Mouse (Mus musculus) hindbrain, embryonic 13.5 days (tissue): ENCODE measurements at regions not wholly inside any gene's neighbourhood (a gene's known extent, or its start where the extent isn't known, plus 50 kb on each side); places are given as distances from the start of the nearest gene placed in this dataset.

Experiments
- ATAC-seq: fragments of 200-750 bp; cut with Nextera tagmentation; 2 replicates; pipeline ENCODE4 v1.8.0; 2017; ENCODE audit warnings: moderate TSS enrichment; ENCODE audit not compliant: low FRiP score
- H3K27ac ChIP-seq: fragments of 300-500 bp; sonication (generic); 2 replicates; pipeline ENCODE4 v1.5.1; 2015; ENCODE audit warnings: inconsistent platforms, mild to moderate bottlenecking, moderate library complexity
- H3K27me3 ChIP-seq: fragments of 300-500 bp; sonication (generic); 2 replicates; pipeline ENCODE4 v1.6.1; 2015; ENCODE audit warnings: mild to moderate bottlenecking, inconsistent platforms
- H3K36me3 ChIP-seq: fragments of 300-500 bp; sonication (generic); 2 replicates; pipeline ENCODE4 v1.6.1; 2015; ENCODE audit warnings: mild to moderate bottlenecking, inconsistent platforms
- H3K4me1 ChIP-seq: fragments of 300-500 bp; sonication (generic); replicated peaks from 2 replicates; pipeline ENCODE4 v1.6.1; 2015; ENCODE audit warnings: inconsistent platforms
- H3K4me2 ChIP-seq: fragments of 300-500 bp; sonication (generic); 2 replicates; pipeline ENCODE4 v1.6.1; 2015; ENCODE audit warnings: inconsistent platforms, mild to moderate bottlenecking, moderate library complexity
- H3K4me3 ChIP-seq: fragments of 300-500 bp; sonication (generic); 2 replicates; pipeline ENCODE4 v1.5.1; 2015; ENCODE audit warnings: mild to moderate bottlenecking, inconsistent platforms
- H3K9ac ChIP-seq: fragments of 300-500 bp; sonication (generic); 2 replicates; pipeline ENCODE4 v1.6.1; 2015; ENCODE audit warnings: mild to moderate bottlenecking, inconsistent platforms
- H3K9me3 ChIP-seq: fragments of 300-500 bp; sonication (generic); 2 replicates; pipeline ENCODE4 v1.6.1; 2016; ENCODE audit warnings: inconsistent platforms
- WGBS: fragments of 180-500 bp; shearing (Covaris S2); methylation state at CpG from one replicate; pipeline ENCODE4 v1.1.7; 2015; 5-methylcytosine and 5-hydroxymethylcytosine counted together

GRCm38 (mm10) chr12:106852736-106853135, 635.7 kb upstream of the 3110018I06Rik start:
- Histone ChIP-seq H3K36me3 (no peaks in the 10 kb centered on the region), H3K4me1 (peaks cover 6% of the 10 kb centered on the region; the same call in 1 of the 2 replicates), H3K27me3 (0 out of 2 replicates have a peak, but pooled peaks cover 5% of the 10 kb centered on the region), H3K9me3 (no peaks in the 10 kb centered on the region), H3K27ac (no peak overlapping the region), H3K9ac (no peak overlapping the region), H3K4me3 (no peak overlapping the region), H3K4me2 (no peak overlapping the region)
- no peak for ATAC-seq
- 74% methylated on average over 8 of the region's 8 CpGs for WGBS

GRCm38 (mm10) chr12:106853711-106854240, 634.7 kb upstream of the 3110018I06Rik start:
- no peak for ATAC-seq
- no peaks in the 10 kb centered on the region for H3K36me3 ChIP-seq
- peaks cover 4% of the 10 kb centered on the region; the same call in 1 of the 2 replicates for H3K4me1 ChIP-seq
- H3K4me3 ChIP-seq, result no peak overlapping the region
- H3K27me3 ChIP-seq, result 0 out of 2 replicates have a peak, but pooled peaks cover 5% of the 10 kb centered on the region
- H3K4me2 ChIP-seq, result no peak overlapping the region
- no peak overlapping the region for H3K27ac ChIP-seq
- WGBS, result 29% methylated on average over 11 of the region's 11 CpGs
- H3K9me3 ChIP-seq, result no peaks in the 10 kb centered on the region
- no peak overlapping the region for H3K9ac ChIP-seq

- peaks cover 4% of the 10 kb centered on the region; the same call in 1 of the 2 replicates for H3K4me1 ChIP-seq
- H3K4me2 ChIP-seq, result no peak overlapping the region
- 41% methylated on average over 2 of the region's 2 CpGs for WGBS
- H3K4me3 ChIP-seq, result no peak overlapping the region
- 0 out of 2 replicates have a peak, but pooled peaks cover 5% of the 10 kb centered on the region for H3K27me3 ChIP-seq
- H3K36me3 ChIP-seq, result no peaks in the 10 kb centered on the region
- no peak overlapping the region for H3K27ac ChIP-seq
- ATAC-seq, result no peak
- H3K9ac ChIP-seq, result no peak overlapping the region
- no peaks in the 10 kb centered on the region for H3K9me3 ChIP-seq
Measured at GRCm38 (mm10) chr12:106855520-106855919, 632.9 kb upstream of the 3110018I06Rik start.

GRCm38 (mm10) chr12:106861638-106862037, 626.8 kb upstream of the 3110018I06Rik start:
- Histone ChIP-seq H3K4me2 (no peak overlapping the region), H3K9me3 (no peaks in the 10 kb centered on the region), H3K27me3 (no peaks in the 10 kb centered on the region), H3K4me3 (no peak overlapping the region), H3K4me1 (no peaks in the 10 kb centered on the region), H3K9ac (no peak overlapping the region), H3K27ac (no peak overlapping the region), H3K36me3 (no peaks in the 10 kb centered on the region)
- no peak for ATAC-seq
- WGBS, result 98% methylated on average over 5 of the region's 5 CpGs

- Histone ChIP-seq H3K27ac (no peak overlapping the region), H3K27me3 (no peaks in the 10 kb centered on the region), H3K4me3 (no peak overlapping the region), H3K4me1 (no peaks in the 10 kb centered on the region), H3K9me3 (no peaks in the 10 kb centered on the region), H3K9ac (no peak overlapping the region), H3K36me3 (no peaks in the 10 kb centered on the region), H3K4me2 (no peak overlapping the region)
- no peak for ATAC-seq
- 92% methylated on average over 8 of the region's 8 CpGs for WGBS
Measured at GRCm38 (mm10) chr12:106864076-106864475, 624.4 kb upstream of the 3110018I06Rik start.

- no peak overlapping the region for H3K4me3 ChIP-seq
- ATAC-seq, result no peak
- H3K9ac ChIP-seq, result no peak overlapping the region
- H3K27me3 ChIP-seq, result no peaks in the 10 kb centered on the region
- WGBS, result 70% methylated on average over 6 of the region's 6 CpGs
- no peak overlapping the region for H3K27ac ChIP-seq
- no peak overlapping the region for H3K4me2 ChIP-seq
- H3K9me3 ChIP-seq, result no peaks in the 10 kb centered on the region
- no peaks in the 10 kb centered on the region for H3K4me1 ChIP-seq
- H3K36me3 ChIP-seq, result no peaks in the 10 kb centered on the region
Measured at GRCm38 (mm10) chr12:106868036-106868435, 620.4 kb upstream of the 3110018I06Rik start.

GRCm38 (mm10) chr12:106871481-106871880, 617.0 kb upstream of the 3110018I06Rik start:
- Histone ChIP-seq H3K4me1 (no peaks in the 10 kb centered on the region), H3K27me3 (no peaks in the 10 kb centered on the region), H3K9ac (no peak overlapping the region), H3K4me2 (no peak overlapping the region), H3K36me3 (no peaks in the 10 kb centered on the region), H3K4me3 (no peak overlapping the region), H3K9me3 (no peaks in the 10 kb centered on the region), H3K27ac (no peak overlapping the region)
- no peak for ATAC-seq
- WGBS, result 82% methylated on average over 11 of the region's 11 CpGs

- no peaks in the 10 kb centered on the region for H3K36me3 ChIP-seq
- no peak overlapping the region for H3K4me3 ChIP-seq
- H3K4me1 ChIP-seq, result no peaks in the 10 kb centered on the region
- WGBS, result 92% methylated on average over 11 of the region's 11 CpGs
- H3K9me3 ChIP-seq, result no peaks in the 10 kb centered on the region
- H3K27me3 ChIP-seq, result no peaks in the 10 kb centered on the region
- H3K27ac ChIP-seq, result no peak overlapping the region
- ATAC-seq, result no peak
- no peak overlapping the region for H3K4me2 ChIP-seq
- no peak overlapping the region for H3K9ac ChIP-seq
Measured at GRCm38 (mm10) chr12:106872966-106873730, 615.3 kb upstream of the 3110018I06Rik start.

GRCm38 (mm10) chr12:106890319-106890718, 598.1 kb upstream of the 3110018I06Rik start:
- no peak overlapping the region for H3K4me3 ChIP-seq
- no peak overlapping the region for H3K27ac ChIP-seq
- H3K4me2 ChIP-seq, result no peak overlapping the region
- H3K27me3 ChIP-seq, result no peaks in the 10 kb centered on the region
- no peak for ATAC-seq
- 84% methylated on average over 6 of the region's 6 CpGs for WGBS
- H3K9me3 ChIP-seq, result no peaks in the 10 kb centered on the region
- no peaks in the 10 kb centered on the region; the same call in 1 of the 2 replicates for H3K4me1 ChIP-seq
- no peak overlapping the region for H3K9ac ChIP-seq
- H3K36me3 ChIP-seq, result no peaks in the 10 kb centered on the region

GRCm38 (mm10) chr12:106894061-106894460, 594.4 kb upstream of the 3110018I06Rik start:
- Histone ChIP-seq H3K4me3 (no peak overlapping the region), H3K27me3 (no peaks in the 10 kb centered on the region), H3K4me1 (no peaks in the 10 kb centered on the region; the same call in 1 of the 2 replicates), H3K4me2 (no peak overlapping the region), H3K9ac (no peak overlapping the region), H3K9me3 (no peaks in the 10 kb centered on the region), H3K36me3 (no peaks in the 10 kb centered on the region), H3K27ac (no peak overlapping the region)
- no peak for ATAC-seq
- WGBS, result 56% methylated on average over 1 of the region's 1 CpGs

GRCm38 (mm10) chr12:106904202-106904601, 584.2 kb upstream of the 3110018I06Rik start:
- Histone ChIP-seq H3K9ac (no peak overlapping the region), H3K27me3 (no peaks in the 10 kb centered on the region), H3K36me3 (no peaks in the 10 kb centered on the region), H3K4me2 (no peak overlapping the region), H3K4me1 (0 out of 2 replicates have a peak, but pooled peaks cover 3% of the 10 kb centered on the region), H3K9me3 (no peaks in the 10 kb centered on the region), H3K27ac (no peak overlapping the region), H3K4me3 (no peak overlapping the region)
- ATAC-seq, result no peak
- 74% methylated on average over 5 of the region's 5 CpGs for WGBS

GRCm38 (mm10) chr12:106912782-106913181, 575.6 kb upstream of the 3110018I06Rik start:
- WGBS, result 48% methylated on average over 3 of the region's 3 CpGs
- Histone ChIP-seq H3K9ac (no peak overlapping the region), H3K4me2 (no peak overlapping the region), H3K4me3 (no peak overlapping the region), H3K27ac (peak overlapping the region; percentile 18), H3K4me1 (peaks cover 10% of the 10 kb centered on the region; the same call in 1 of the 2 replicates), H3K36me3 (no peaks in the 10 kb centered on the region), H3K9me3 (no peaks in the 10 kb centered on the region), H3K27me3 (no peaks in the 10 kb centered on the region)
- no peak for ATAC-seq

GRCm38 (mm10) chr12:106922571-106922991, 565.9 kb upstream of the 3110018I06Rik start:
- Histone ChIP-seq H3K4me3 (no peak overlapping the region), H3K9ac (no peak overlapping the region), H3K36me3 (no peaks in the 10 kb centered on the region), H3K27ac (0 out of 2 replicates have a peak overlapping the region, but pooled peaks have one; percentile 58), H3K27me3 (no peaks in the 10 kb centered on the region), H3K4me2 (no peak overlapping the region), H3K4me1 (peaks cover 17% of the 10 kb centered on the region), H3K9me3 (no peaks in the 10 kb centered on the region)
- 62% methylated on average over 12 of the region's 12 CpGs for WGBS
- no peak for ATAC-seq
